Mouse (Mus musculus) stomach, postnatal 0 days (tissue): ENCODE results near the gene Mindy1.

Experiments
- CTCF ChIP-seq: IDR thresholded peaks from 2 replicates; pipeline ENCODE4 v1.5.1; 2016; ENCODE audit warnings: antibody characterized with exemption, low read depth, mild to moderate bottlenecking, moderate library complexity
- EP300 ChIP-seq: optimal IDR thresholded peaks from 2 replicates; pipeline ENCODE3; 2016; ENCODE audit warnings: antibody characterized with exemption

DNA sequence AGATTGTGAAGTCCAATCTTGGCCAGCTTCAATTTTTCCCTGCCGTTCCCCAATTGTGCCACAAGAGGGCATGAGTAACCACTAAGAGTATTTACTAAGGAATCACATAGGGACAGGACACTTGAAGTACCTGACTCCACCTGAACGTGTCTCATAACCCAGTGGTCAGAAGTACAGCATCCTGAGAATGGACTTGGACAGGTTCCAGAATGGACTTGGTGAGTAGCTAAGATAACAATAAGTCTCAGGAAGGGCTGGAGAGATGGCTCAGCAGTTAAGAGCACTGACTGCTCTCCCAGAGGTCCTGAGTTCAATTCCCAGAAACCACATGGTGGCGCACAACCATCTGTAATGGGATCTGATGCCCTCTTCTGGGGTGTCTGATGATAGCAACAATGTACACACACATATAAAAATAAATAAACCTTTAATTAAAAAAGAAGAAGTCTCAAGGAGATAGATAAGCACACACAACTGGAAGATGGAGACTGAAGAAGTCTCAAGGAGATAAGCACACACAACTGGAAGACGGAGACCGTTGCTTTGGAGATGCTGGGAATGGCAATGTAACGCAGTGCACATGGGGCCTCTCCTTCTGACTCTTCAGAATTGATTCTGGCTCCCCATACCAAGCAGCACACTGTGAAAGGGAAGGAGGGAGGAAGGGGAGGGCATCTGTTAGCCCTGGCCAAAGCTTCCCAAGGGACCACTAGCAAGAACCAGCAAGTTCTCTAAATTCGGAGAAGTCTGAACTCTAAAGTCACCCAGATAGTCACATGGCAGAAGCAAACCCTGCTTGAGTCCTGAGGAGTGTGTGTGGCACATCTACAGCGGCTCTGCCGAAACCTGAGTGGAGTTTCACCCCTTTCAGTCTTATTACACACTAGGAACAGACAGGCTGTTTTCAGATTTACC lies 30.1 kb downstream of the Mindy1 start:
- TF ChIP-seq CTCF (peak; percentile 83), EP300 (no peak)
